Mouse (Mus musculus) hindbrain, embryonic 10.5 days (tissue): ENCODE measurements around the gene Gm28635. TPM values are rescaled to one million over a fixed set of nuclear protein-coding genes. Genes with fewer than 3 reads are reported as not detected.
A peak's percentile ranks its signal among the peaks of the same experiment; 100 is the strongest.

Experiments
- DNase-seq: peaks from one replicate; pipeline ENCODE4 v3.0.0-alpha.2; 2017; ENCODE audit warnings: low spot score
- H3K27ac ChIP-seq: fragments of 300-500 bp; sonication (generic); 2 replicates; pipeline ENCODE4 v1.5.1; 2016; ENCODE audit warnings: mild to moderate bottlenecking, moderate library complexity
- H3K27me3 ChIP-seq: fragments of 300-500 bp; sonication (generic); 2 replicates; pipeline ENCODE4 v1.6.1; 2016; ENCODE audit warnings: mild to moderate bottlenecking; ENCODE audit not compliant: poor library complexity, insufficient read depth, severe bottlenecking
- H3K36me3 ChIP-seq: fragments of 300-500 bp; sonication (generic); 2 replicates; pipeline ENCODE4 v1.6.1; 2016; ENCODE audit warnings: mild to moderate bottlenecking, moderate library complexity
- H3K4me1 ChIP-seq: fragments of 300-500 bp; sonication (generic); replicated peaks from 2 replicates; pipeline ENCODE4 v1.6.1; 2016; ENCODE audit warnings: mild to moderate bottlenecking
- H3K4me3 ChIP-seq: fragments of 300-500 bp; sonication (generic); 2 replicates; pipeline ENCODE4 v1.5.1; 2016; ENCODE audit warnings: mild to moderate bottlenecking, moderate library complexity
- H3K9me3 ChIP-seq: fragments of 300-500 bp; sonication (generic); 2 replicates; pipeline ENCODE4 v1.6.1; 2016; ENCODE audit warnings: mild to moderate bottlenecking, moderate library complexity
- WGBS: fragments of 180-500 bp; shearing (Covaris S2); methylation state at CpG from one replicate; pipeline ENCODE4 v1.1.7; 2016; 5-methylcytosine and 5-hydroxymethylcytosine counted together
- polyA plus RNA-seq: library from polyadenylated mRNA; unstranded; fragments of >200 nt; fragmentation: Nextera tagmentation; extraction: Ambion mirVana; gene quantifications from 2 replicates; pipeline ENCODE4 v1.2.1, GENCODE M21; 2016

Gm28635 gene
- polyA plus RNA-seq, 1 experiment from 2014 or later: not detected

- H3K9me3 ChIP-seq: peaks cover 10% of the 10 kb centered on the region
- DNase-seq: no peak
- H3K36me3 ChIP-seq: peaks cover 70% of the 10 kb centered on the region
- WGBS: 96% methylated on average over 8 of the region's 8 CpGs
- no peaks in the 10 kb centered on the region for H3K27me3 ChIP-seq
- H3K4me3 ChIP-seq: no peak overlapping the region
- H3K27ac ChIP-seq: no peak overlapping the region
- no peaks in the 10 kb centered on the region for H3K4me1 ChIP-seq
Observed at GRCm38 (mm10) chr2:84592801-84593200, 85.0 kb downstream of the Gm28635 start.

GRCm38 (mm10) chr2:84585700-84586099 is 92.1 kb downstream of the Gm28635 start:
- peaks cover 51% of the 10 kb centered on the region for H3K36me3 ChIP-seq
- DNase-seq: no peak

GRCm38 (mm10) chr2:84582286-84582685 is 95.6 kb downstream of the Gm28635 start:
- Histone ChIP-seq H3K27ac (no peak overlapping the region), H3K36me3 (peaks cover 26% of the 10 kb centered on the region), H3K27me3 (no peaks in the 10 kb centered on the region), H3K4me3 (no peak overlapping the region), H3K4me1 (no peaks in the 10 kb centered on the region), H3K9me3 (no peaks in the 10 kb centered on the region)
- no peak for DNase-seq
- 89% methylated on average over 5 of the region's 5 CpGs for WGBS

More at GRCm38 (mm10) chr2:84585700-84586099, 92.1 kb downstream of the Gm28635 start:
- no peaks in the 10 kb centered on the region for H3K4me1 ChIP-seq
- H3K27me3 ChIP-seq: no peaks in the 10 kb centered on the region
- H3K9me3 ChIP-seq: peaks cover 10% of the 10 kb centered on the region
- WGBS: 87% methylated on average over 8 of the region's 8 CpGs
- no peak overlapping the region for H3K27ac ChIP-seq
- no peak overlapping the region for H3K4me3 ChIP-seq

GRCm38 (mm10) chr2:84581208-84581607 is 96.6 kb downstream of the Gm28635 start:
- H3K9me3 ChIP-seq: no peaks in the 10 kb centered on the region
- H3K36me3 ChIP-seq: peaks cover 23% of the 10 kb centered on the region
- no peaks in the 10 kb centered on the region for H3K4me1 ChIP-seq
- 84% methylated on average over 2 of the region's 3 CpGs for whole genome bisulfite sequencing
- H3K4me3 ChIP-seq: no peak overlapping the region
- no peaks in the 10 kb centered on the region for H3K27me3 ChIP-seq
- no peak for DNase-seq
- H3K27ac ChIP-seq: no peak overlapping the region

- Histone ChIP-seq H3K9me3 (no peaks in the 10 kb centered on the region), H3K27ac (no peak overlapping the region), H3K36me3 (peaks cover 18% of the 10 kb centered on the region), H3K4me1 (no peaks in the 10 kb centered on the region), H3K27me3 (no peaks in the 10 kb centered on the region), H3K4me3 (no peak overlapping the region)
- DNase-seq: no peak
- 93% methylated on average over 2 of the region's 2 CpGs for WGBS
Observed at GRCm38 (mm10) chr2:84579311-84579710, 98.5 kb downstream of the Gm28635 start.

- peaks cover 8% of the 10 kb centered on the region for H3K36me3 ChIP-seq
- H3K4me3 ChIP-seq: no peak overlapping the region
- DNase-seq: no peak
- H3K27ac ChIP-seq: no peak overlapping the region
- no peaks in the 10 kb centered on the region for H3K4me1 ChIP-seq
- H3K27me3 ChIP-seq: no peaks in the 10 kb centered on the region
- 90% methylated on average over 4 of the region's 4 CpGs for WGBS
- 0 out of 2 replicates have a peak, but pooled peaks cover 4% of the 10 kb centered on the region for H3K9me3 ChIP-seq
Observed at GRCm38 (mm10) chr2:84574130-84574529, 103.7 kb downstream of the Gm28635 start.

- Histone ChIP-seq H3K4me1 (peaks cover 4% of the 10 kb centered on the region; the same call in 1 of the 2 replicates), H3K9me3 (no peaks in the 10 kb centered on the region), H3K4me3 (peak overlapping the region; percentile 24; the same call in 1 of the 2 replicates), H3K27me3 (no peaks in the 10 kb centered on the region), H3K36me3 (no peaks in the 10 kb centered on the region), H3K27ac (no peak overlapping the region)
- DNase-seq: no peak
- 57% methylated on average over 10 of the region's 10 CpGs for WGBS
Observed at GRCm38 (mm10) chr2:84556888-84557514, 120.8 kb downstream of the Gm28635 start.

Other genes starting within 250 kb of the Gm28635 start
- 18.1 and 18.2 TPM in 2 replicates for gene Tfpi, start 201.3 kb downstream of the Gm28635 start, polyA plus RNA-seq
- gene Ctnnd1, start 27.3 kb downstream of the Gm28635 start, polyA plus RNA-seq: 33.2 and 39.7 TPM in 2 replicates
- 0.25 and 0.31 TPM in 2 replicates for gene Btbd18, start 19.0 kb downstream of the Gm28635 start, polyA plus RNA-seq
- gene Selenoh, start 7.3 kb downstream of the Gm28635 start, polyA plus RNA-seq: 515 and 539 TPM in 2 replicates
- gene Med19, start 361 bp upstream of the Gm28635 start, polyA plus RNA-seq: 47.1 and 47.6 TPM in 2 replicates
- 151 and 167 TPM in 2 replicates for gene Tmx2, start 1.1 kb upstream of the Gm28635 start, polyA plus RNA-seq
- 25.4 and 26.7 TPM in 2 replicates for gene Zdhhc5, start 37.1 kb upstream of the Gm28635 start, polyA plus RNA-seq
- gene Clp1, start 49.3 kb upstream of the Gm28635 start, polyA plus RNA-seq: 49.6 and 53.6 TPM in 2 replicates
- 10.0 and 14.6 TPM in 2 replicates for gene Ypel4, start 56.0 kb upstream of the Gm28635 start, polyA plus RNA-seq
- 9.5 and 10.4 TPM in 2 replicates for gene Gm19426, start 65.6 kb upstream of the Gm28635 start, polyA plus RNA-seq
- gene Serping1, start 97.4 kb upstream of the Gm28635 start, polyA plus RNA-seq: 29.4 and 43.1 TPM in 2 replicates
- gene Ube2l6, start 120.8 kb upstream of the Gm28635 start, polyA plus RNA-seq: 37.2 and 41.6 TPM in 2 replicates
- 0.09 and 0.14 TPM in 2 replicates for gene Smtnl1, start 144.6 kb upstream of the Gm28635 start, polyA plus RNA-seq
- gene Timm10, start 149.0 kb upstream of the Gm28635 start, polyA plus RNA-seq: 56.3 and 58.9 TPM in 2 replicates
- 23.1 and 28.6 TPM in 2 replicates for gene Slc43a1, start 160.8 kb upstream of the Gm28635 start, polyA plus RNA-seq
- 3.8 and 4.0 TPM in 2 replicates for gene Rtn4rl2, start 208.7 kb upstream of the Gm28635 start, polyA plus RNA-seq